8 mouse cellular contexts compared by ENCODE assay signal in the genomic region with DNA sequence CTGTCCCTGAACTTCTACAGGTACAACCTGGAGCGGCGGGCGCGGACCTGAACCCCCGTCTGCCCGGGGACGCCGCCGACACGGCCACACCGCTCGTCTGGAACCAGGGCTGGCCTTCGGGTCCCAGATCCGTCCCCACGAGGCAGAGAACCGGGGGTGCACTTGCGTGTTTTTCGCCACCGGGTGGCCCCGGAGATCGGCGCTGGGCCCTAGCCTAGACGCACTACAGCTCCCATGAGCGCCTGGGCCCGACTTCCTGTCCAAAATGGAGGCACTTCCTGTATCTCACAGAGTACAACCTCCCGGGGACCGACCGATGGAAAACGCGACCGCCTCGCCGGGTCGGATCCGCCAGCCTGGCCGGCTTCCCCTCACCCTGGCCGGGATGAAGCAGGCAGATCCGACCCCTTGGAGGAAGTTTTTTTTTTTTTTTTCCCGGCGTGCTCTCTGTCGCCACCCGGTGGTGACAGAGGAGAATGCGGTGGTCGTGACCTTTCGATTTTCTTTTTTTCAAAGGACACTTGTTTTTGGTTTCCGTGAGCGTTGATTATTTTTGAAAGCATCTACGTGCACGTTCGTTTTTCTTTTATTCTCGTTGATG. TPM values are rescaled to one million over a fixed set of nuclear protein-coding genes. Genes with fewer than 3 reads are reported as not detected.
DNase-seq lines count a peak whose midpoint lies in the region; ATAC-seq and TF ChIP-seq lines count a peak whose summit lies in the region.
"Not testable (repeated sequence)": the region's sequence is repeated elsewhere in the genome, so short reads cannot be mapped to it uniquely, and the experiment has no call there.

No protein-coding gene starts in this region.

- ATAC-seq in neutrophil, adult 5-6 weeks (ENCODE audit: extremely low read depth, insufficient number of reproducible peaks, low FRiP score, poor library complexity, severe bottlenecking): peak; percentile 74

- TF ChIP-seq CTCF in lung, adult 2 months (IDR thresholded peaks at IDR 0.05; ENCODE audit: insufficient read depth, low read length): not testable (repeated sequence)

- peak; percentile 21 for DNase-seq in ES-CJ7 (ENCODE audit: low read depth, low spot score)
- peak; percentile 96 for DNase-seq in cerebellum, adult 8-10 months
- peak; percentile 82 for DNase-seq in forelimb bud, embryonic 11.5 days (ENCODE audit: low read depth, low spot score)
- DNase-seq in heart, postnatal 4 days: peak; percentile 97
- DNase-seq in layer of hippocampus, adult 8-10 months (ENCODE audit: low spot score in 2 of 2): peak; percentile 98
- peak; percentile 95 for DNase-seq in lung, adult 2 months
- peak; percentile 83 for DNase-seq in thymus, postnatal 0 days (ENCODE audit: low spot score)

- TF ChIP-seq POLR2A in lung, adult 2 months (IDR thresholded peaks at IDR 0.05; ENCODE audit: borderline replicate concordance, extremely low read depth, low read depth, low read length): not testable (repeated sequence)

- 48% methylated on average over 51 of the region's 51 CpGs for WGBS in lung, adult 2 months

- not testable (repeated sequence) for H3K4me1 ChIP-seq in lung, adult 2 months (ENCODE audit: control insufficient read depth, insufficient read depth, low read length)

- H3K4me3 ChIP-seq in lung, adult 2 months (replicated peaks; ENCODE audit: extremely low read depth, low read depth, low read length): peak overlapping the region; percentile 15

RNA-seq across cellular contexts. Expression of a gene that starts 10.1 kb away (rescaled TPM):
- total RNA-seq in heart, postnatal 4 days (2021): not detected
- not detected for total RNA-seq in layer of hippocampus, adult 8-10 months (2022)
- polyA plus RNA-seq in lung, adult 2 months (2012; rRNA removed): not detected in 2 replicates
- not detected in 2 replicates for total RNA-seq in neutrophil, adult 5-6 weeks (2017)
- polyA plus RNA-seq in thymus, postnatal 0 days (2015; fragmentation: Nextera tagmentation; extraction: Ambion mirVana): not detected in 2 replicates

RNA-seq across cellular contexts. Expression of a gene that starts 40.1 kb away (rescaled TPM):
- not detected for total RNA-seq in heart, postnatal 4 days (2021)
- total RNA-seq in layer of hippocampus, adult 8-10 months (2022): not detected
- polyA plus RNA-seq in lung, adult 2 months (2012; rRNA removed): not detected in 2 replicates
- total RNA-seq in neutrophil, adult 5-6 weeks (2017): not detected in 2 replicates
- polyA plus RNA-seq in thymus, postnatal 0 days (2015; fragmentation: Nextera tagmentation; extraction: Ambion mirVana): not detected in 2 replicates

Comparison
In these comparisons a context has a peak if more than half of its experiments do, and no peak if none do; other contexts are left out.
1. Peak in every context shown above with its lines: DNase-seq, ATAC-seq and H3K4me3 ChIP-seq.
2. DNase-seq: peak in every context shown above with its lines; median percentile 98 in layer of hippocampus, adult 8-10 months; 97 in heart, postnatal 4 days; 96 in cerebellum, adult 8-10 months; 95 in lung, adult 2 months; 83 in thymus, postnatal 0 days; 82 in forelimb bud, embryonic 11.5 days; 21 in ES-CJ7.